Mouse (Mus musculus) layer of hippocampus, adult 9-10 months (tissue): ENCODE data around the gene Atg4d.
"Not testable (repeated sequence)": the region's sequence is repeated elsewhere in the genome, so short reads cannot be mapped to it uniquely, and the experiment has no call there.

Experiments
- DNase-seq: peaks from one replicate; pipeline ENCODE4 v3.0.0; 2022; ENCODE audit warnings: low spot score

Atg4d gene

GRCm38 (mm10) chr9:21241343-21241742, 23.8 kb upstream of the Atg4d start:
- DNase-seq, result peak; percentile 63

- DNase-seq, result no peak
Measured at GRCm38 (mm10) chr9:21243826-21244427, 21.2 kb upstream of the Atg4d start.

- DNase-seq, result no peak
Measured at GRCm38 (mm10) chr9:21244428-21245112, 20.5 kb upstream of the Atg4d start.

- DNase-seq, result no peak
Measured at GRCm38 (mm10) chr9:21245113-21245487, 20.0 kb upstream of the Atg4d start.

GRCm38 (mm10) chr9:21246342-21246741, 18.8 kb upstream of the Atg4d start:
- no peak for DNase-seq

- no peak for DNase-seq
Measured at GRCm38 (mm10) chr9:21248326-21248725, 16.8 kb upstream of the Atg4d start, which contains the start of gene S1pr5. S1pr5 (minus strand) TSS chr9:21248443.

- DNase-seq, result no peak
Measured at GRCm38 (mm10) chr9:21249629-21250508, 15.2 kb upstream of the Atg4d start.

- DNase-seq, result no peak
Measured at GRCm38 (mm10) chr9:21250509-21250908, 14.6 kb upstream of the Atg4d start.

GRCm38 (mm10) chr9:21251116-21251735, 13.9 kb upstream of the Atg4d start:
- no peak for DNase-seq

GRCm38 (mm10) chr9:21254690-21255089, 10.4 kb upstream of the Atg4d start:
- no peak for DNase-seq

- DNase-seq, result not testable (repeated sequence)
Measured at GRCm38 (mm10) chr9:21256349-21256748, 8.7 kb upstream of the Atg4d start.

GRCm38 (mm10) chr9:21260491-21261040, 4.5 kb upstream of the Atg4d start:
- no peak for DNase-seq

GRCm38 (mm10) chr9:21261831-21262230, 3.3 kb upstream of the Atg4d start:
- DNase-seq, result no peak

- no peak for DNase-seq
Measured at GRCm38 (mm10) chr9:21264272-21264999, 657 bp upstream of the Atg4d start.

- no peak for DNase-seq
Measured at GRCm38 (mm10) chr9:21265611-21266010, 518 bp downstream of the Atg4d start.

- DNase-seq, result no peak
Measured at GRCm38 (mm10) chr9:21266889-21267288, 1.8 kb downstream of the Atg4d start.

GRCm38 (mm10) chr9:21268305-21268704, 3.2 kb downstream of the Atg4d start:
- no peak for DNase-seq

- DNase-seq, result not testable (repeated sequence)
Measured at GRCm38 (mm10) chr9:21269590-21269989, 4.5 kb downstream of the Atg4d start.

GRCm38 (mm10) chr9:21272391-21272790, 7.3 kb downstream of the Atg4d start:
- no peak for DNase-seq

GRCm38 (mm10) chr9:21273094-21273493, 8.0 kb downstream of the Atg4d start:
- no peak for DNase-seq

GRCm38 (mm10) chr9:21273520-21274228, 8.6 kb downstream of the Atg4d start:
- no peak for DNase-seq
